Mouse (Mus musculus) activated CD4-positive, CD25-positive, alpha-beta regulatory T cell, adult 4 months (primary cell): ENCODE data around the gene Kat2b. TPM values are rescaled to one million over a fixed set of nuclear protein-coding genes. Genes with fewer than 3 reads are reported as not detected.
A peak's percentile ranks its signal among the peaks of the same experiment; 100 is the strongest.
"Not testable (repeated sequence)": the region's sequence is repeated elsewhere in the genome, so short reads cannot be mapped to it uniquely, and the experiment has no call there.

Experiments used
- ATAC-seq: one replicate; pipeline ENCODE4 v1.8.0; 2017
- polyA plus RNA-seq, 2 experiments: library from polyadenylated mRNA; unstranded; fragments of 100-300 nt; shearing (Covaris generic); gene quantifications; one replicate each; pipeline ENCODE4 v1.2.1; 2017

Kat2b gene
- polyA plus RNA-seq, 2 experiments from 2014 or later = 12.1 to 22.0 TPM

DNA sequence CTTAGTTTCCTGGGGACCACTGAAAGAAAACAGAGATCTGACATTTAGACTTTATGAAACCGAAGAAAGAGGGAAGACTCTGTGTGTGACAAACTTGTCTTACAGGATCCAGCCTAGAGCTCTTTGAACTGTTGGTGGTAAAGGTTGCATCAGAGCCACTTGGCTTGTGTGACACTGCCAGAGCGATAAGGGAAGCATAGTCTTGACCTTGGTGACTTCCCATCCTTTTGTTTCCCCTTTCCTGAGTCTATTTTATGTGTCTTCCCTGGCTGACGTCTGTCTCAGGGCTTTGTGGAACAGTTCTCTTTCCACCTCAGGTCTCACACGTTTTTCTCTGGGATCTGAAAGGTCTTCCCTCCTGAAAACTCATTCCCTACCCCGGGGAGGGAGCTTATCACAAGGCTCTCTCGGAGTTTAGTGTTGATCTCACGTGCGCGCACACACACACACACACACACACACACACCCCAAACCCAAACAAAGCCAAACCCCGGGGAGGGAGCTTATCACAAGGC, 3.8 kb downstream of the Kat2b start:
- ATAC-seq = peak; percentile 25

DNA sequence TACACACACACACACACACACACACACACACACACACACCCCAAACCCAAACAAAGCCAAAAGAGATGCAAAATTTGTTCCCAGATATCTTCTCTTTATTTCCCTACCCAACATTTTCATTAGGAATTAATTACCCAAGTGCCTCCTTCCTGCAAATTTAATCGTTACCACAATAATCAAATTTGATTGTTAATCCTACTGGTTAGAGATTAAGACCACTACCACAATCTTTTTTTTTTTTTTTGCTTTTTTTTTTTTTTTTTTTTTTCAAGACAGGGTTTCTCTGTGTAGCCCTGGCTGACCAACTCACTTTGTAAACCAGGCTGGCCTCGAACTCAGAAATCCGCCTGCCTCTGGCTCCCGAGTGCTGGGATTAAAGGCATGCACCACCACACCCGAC, 4.3 kb downstream of the Kat2b start:
- not testable (repeated sequence) for ATAC-seq

DNA sequence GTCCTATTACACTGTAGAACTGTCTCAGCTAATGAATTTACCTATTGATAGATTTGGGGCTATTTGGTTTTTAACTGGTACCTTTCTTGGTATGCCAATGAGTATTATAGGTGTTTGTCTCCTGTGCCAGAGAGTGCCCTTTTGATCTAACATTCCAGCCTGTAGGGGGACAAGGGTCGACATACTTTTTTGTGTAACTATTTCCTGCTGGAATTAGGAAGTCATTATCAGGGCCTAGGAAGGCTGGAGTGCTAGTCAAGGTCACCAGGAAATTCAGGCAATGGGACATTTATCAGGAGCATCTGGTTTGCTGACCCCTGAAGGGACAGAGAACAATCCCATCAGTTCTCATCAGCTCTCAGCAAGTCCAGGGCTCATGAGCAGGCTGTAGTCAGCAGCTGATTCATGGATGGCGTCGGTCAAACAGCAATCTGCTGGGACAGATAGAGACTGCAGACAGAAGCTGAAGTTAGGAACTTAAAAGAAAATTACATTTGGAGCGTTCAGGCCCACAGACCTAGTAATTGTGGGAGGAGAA, 6.4 kb downstream of the Kat2b start:
- ATAC-seq = no peak

DNA sequence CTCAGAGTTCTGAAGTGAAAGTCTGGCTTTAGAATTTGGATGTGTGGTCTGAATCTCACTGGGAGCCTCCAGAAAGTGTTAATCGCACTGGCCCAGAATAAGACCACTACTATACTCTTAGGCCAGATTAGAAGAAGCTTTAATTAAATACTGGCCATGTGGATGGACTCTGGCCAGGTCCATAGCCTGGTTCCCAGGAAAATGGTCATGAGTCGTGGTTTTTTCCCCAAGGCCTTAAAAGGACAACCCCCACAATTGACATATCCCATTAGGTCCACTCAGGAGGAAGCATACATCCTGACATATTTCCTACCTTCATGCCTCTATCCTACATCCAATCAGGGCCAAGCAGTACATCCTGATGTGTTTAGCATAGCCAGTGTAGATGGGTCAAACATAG, 10.5 kb downstream of the Kat2b start:
- no peak for ATAC-seq

DNA sequence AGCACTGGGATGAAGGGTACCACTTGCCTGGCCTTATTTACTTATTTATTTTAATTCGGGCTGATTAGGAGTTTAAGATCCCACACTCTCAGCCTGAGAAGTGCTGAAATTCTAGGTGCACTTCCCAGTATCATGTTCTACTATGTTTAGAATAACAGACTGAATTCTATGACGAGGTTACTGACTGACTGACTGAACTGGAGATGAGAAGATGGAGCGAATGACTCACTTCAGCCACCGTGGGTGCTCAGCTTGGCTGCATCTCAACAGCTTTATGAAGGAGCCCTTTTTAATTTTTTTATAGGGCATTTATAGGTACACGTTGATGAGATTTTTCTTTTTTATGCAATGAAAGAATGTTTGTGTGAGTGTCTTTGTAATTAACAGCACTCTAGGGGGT, 11.1 kb downstream of the Kat2b start:
- peak; percentile 60 for ATAC-seq

DNA sequence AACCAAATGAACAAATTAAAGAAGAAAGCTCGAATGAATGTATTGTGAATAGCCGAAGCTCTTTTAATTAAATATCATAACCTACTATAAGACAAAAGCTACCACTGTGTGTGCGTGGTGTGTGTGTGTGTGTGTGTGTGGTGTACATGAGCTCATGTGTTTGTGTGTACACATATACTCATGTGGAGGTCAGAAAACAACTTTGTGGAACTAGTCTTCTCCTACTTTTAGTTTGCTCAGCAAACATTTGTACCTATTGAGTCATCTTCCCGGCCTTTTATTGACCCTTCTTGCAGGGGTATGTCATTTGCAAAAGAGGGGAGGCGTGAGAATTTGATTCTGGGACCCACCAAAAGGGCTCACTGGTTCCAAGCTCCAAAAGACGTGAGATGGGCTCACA, 11.6 kb downstream of the Kat2b start:
- ATAC-seq = no peak

DNA sequence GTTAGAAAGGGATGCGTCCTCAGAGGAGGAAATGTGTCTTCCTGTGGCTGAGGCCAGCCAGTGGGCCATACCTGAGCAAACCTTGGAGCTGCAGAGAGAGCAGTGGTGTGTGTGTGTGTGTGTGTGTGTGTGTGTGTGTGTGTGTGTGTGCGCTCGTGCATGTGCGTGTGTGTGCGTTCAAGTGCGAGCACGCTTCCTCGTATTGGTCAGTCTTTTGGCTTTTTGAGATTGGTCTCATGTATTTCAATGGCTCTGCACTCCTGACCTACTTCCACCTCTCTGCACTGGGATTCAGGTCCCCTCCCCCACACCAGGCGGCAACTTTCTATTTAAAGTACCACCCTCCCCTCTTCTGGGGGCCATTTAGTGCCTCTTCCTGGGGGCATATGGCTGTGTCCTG, 12.1 kb downstream of the Kat2b start:
- no peak for ATAC-seq

DNA sequence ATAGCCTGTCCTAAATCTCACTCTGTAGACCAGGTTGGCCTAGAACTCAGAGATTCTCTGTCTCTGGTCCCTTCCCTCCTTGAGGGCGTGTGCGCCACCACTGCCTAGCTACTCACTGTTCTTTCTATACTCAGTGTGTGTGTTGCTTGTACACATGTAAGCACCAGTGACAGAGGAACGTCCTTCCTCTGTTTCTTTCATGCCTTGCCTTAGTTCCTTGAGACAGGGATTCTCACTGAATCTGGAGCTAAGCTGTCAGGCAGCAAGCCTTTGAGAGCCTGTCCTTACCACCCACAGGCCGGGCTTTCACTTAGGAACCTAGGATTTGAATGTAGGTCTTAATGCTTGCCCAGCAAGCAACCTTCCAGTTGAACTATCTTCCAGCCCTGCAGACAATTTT, 13.0 kb downstream of the Kat2b start:
- ATAC-seq = no peak

DNA sequence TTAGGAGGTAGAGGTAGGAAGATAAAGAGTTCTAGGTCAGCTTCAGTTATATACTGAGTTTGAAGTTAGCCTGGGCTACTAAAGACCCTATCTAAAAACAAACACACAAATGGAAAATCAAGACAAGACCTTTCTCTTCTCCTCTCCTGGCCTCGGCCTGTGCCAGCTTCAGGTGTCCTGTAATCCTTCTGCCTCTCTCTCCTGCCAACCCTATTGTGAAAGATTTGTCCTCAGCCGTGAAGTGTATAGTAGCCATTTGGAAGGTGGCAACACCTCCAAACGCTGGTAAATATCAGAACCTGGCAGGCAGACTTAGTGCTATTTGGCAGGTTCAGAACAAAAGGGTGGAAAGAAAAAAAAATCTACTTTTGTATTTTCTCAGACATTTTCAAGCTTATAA, 13.6 kb downstream of the Kat2b start:
- no peak for ATAC-seq

DNA sequence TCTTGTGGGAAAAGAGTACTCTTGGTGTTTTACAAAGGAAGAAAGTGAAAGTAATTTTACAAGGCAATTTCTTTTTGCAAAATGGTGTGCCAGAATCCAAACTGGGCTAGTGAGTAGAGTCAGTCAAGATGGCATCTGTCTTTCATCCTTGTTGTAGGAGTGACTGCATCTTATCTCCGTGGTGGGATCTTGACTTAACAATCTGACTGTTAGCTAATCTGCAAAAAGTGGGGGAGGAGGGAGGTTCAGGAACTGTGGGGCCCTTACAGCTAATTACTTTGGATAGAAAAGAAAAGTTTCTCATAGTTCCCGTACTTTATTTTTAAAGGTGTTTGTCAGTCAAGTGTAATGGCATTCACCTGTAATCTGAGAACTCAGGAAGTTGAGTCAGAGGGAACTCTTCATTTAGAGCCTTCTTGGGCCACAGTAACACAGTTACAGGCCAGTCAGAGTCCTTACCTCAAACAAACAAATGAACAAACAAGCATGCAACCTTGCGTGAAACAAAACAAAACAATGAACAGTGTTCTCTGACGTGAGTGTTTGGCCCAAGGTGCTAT, 15.4 kb downstream of the Kat2b start:
- peak; percentile 29 for ATAC-seq

DNA sequence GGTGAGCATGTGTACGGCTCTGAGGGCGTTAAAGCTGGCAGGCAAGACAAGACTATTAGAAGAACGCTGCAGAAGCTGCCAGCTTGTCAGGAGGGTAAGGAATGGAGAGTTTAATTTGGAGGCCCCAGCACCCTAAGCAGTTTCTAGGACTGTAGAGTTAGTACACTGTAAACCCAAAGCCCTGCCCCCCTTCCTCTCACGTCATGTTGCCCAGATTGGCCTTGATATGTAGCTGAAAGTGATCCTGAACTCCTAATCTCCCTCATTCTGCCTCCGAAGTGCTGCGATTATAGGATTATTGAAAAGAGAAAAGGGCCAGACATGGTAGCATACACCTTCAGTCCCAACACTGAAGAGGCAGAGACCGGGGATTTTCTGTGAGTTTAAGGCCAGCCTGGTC, 16.1 kb downstream of the Kat2b start:
- no peak for ATAC-seq

DNA sequence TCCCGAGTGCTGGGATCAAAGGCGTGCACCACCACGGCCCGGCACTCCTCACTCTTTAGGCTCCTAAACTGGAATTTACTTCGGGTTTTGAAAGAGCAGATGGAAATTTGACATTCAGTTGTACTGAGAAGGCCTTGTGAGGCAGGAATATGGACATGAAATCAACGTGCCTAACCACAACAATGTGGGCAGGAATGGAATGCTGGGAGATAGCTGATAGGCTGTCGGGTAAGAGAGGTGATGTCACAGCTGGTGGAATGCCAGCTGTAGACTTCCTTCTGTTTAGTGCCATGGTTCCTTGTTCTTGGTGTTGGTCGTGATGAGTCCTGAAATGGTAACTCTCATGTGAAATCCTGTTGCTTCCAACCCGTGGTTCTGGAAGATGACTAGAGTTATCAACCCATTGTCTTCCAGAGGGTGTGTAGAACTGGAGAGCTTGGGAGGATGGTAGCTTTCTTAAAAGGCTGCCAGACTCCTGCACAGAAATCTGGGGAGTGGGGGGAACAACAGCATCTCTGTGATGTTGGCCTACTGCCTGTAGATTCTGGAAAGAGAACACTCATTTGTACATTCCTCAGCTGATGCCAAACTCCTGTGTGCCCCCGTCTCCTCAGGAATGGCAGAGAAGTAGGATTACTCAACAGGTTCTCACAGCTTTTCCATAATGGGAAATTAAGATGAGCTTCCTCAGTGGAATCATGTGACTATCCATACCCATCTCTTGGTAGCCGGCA, 17.4 kb downstream of the Kat2b start:
- ATAC-seq = no peak

DNA sequence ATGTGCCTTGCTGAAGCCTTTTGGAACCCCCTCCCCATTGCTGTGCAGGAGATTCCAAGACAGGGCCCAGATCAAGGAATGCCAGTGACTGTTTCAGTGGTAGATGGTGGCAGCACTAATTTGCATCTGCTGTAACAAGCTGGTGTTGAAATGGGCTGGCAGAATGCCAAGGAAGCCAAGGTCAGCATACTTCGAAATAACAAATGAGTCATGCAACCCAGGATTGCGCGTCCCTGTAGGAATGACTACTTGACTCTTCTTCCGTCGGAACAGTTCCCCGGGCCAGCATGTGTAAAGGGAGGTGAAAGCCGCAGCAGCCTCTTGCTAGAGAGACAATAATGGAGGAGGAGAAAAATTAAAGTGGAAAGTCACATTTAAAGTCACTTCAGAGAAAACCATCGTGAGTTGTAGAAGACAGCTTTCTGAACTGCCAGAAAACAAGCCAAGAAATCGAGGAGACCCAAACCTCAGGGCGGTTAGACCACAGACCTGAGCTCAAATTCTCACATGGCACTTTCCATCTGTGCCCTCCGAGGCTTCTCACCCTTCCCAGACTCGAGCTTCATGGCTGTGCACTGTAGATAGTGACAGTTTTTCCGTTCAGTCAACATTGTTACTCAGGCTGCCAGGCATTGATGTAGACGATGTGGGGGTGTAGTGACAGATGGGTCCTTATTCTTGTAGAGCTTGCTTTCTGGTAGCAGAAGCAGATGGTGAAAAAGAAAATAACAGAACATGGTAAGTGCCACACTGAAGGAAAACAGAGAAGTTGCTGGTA, 20.6 kb downstream of the Kat2b start:
- peak; percentile 76 for ATAC-seq

DNA sequence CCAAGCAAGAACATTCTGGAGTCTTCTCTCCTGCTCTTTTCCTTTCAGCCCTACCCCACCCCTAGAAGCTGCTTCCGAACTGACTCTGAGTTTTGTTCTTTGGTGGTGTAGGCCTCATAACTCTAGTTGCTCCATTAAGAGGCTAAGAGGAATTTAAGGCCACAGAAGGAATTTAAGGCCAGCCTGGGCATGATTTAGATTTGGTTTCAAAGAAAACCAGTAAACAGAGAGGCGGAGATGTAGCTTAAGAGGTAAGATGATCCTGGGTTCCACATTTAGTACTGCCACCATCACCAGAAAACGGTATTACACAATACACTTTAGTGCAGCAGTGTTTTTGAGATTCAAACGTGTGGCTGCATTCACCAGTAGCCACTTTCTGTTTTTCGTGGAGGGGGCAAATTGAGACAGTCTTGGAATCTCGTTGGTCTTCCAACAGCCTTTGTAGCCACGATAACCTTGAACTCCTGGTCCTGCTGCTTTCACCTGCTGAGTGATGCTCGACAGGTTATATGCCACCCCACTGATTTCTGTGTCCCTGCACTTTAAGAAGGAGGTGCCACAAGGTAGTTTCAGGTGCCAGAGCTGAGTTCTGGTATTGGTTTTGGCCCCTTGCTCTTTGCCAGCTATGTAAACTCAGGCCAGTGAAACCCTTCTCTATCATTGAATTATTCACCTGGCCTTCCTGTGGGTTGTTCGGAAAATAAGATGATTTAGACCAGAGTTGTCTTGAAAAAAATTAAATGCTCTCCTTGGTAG, 21.6 kb downstream of the Kat2b start:
- ATAC-seq = no peak

DNA sequence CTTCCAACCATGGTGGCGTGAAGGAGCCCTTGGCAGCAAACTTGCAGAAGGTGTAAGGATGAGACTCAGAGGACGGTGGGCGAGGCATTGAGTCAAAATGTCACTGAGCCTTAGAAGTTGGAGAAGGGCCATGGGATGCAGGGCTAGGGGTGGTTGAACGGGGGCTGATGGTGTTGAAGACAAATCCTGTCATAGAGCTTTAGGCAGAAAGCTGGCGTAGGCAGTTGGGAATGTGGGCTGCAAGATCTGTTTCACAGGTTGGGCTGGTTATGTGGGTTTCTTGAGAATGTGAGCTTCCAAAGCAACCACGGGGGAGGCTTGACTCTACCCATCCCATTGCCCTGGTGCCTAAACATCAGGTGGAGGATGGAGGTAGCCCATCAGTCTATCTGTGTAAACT, 23.4 kb downstream of the Kat2b start:
- ATAC-seq = no peak

DNA sequence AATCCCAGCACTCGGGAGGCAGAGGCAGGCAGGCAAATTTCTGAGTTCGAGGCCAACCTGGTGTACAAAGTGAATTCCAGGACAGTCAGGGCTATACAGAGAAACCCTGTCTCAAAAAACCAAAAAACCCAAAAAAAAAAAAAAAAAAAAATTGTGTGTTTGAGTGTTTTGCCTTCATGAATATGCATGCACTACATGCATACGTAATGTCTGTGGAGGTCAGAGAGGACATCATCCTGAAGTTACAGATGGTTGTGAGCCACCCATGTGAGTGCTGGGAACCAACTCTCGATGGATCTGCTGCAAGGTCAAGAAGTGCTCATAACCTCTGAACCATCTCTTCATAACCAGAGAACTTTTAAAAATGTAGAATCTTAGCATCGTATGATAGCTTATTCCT, 25.2 kb downstream of the Kat2b start:
- ATAC-seq = no peak

DNA sequence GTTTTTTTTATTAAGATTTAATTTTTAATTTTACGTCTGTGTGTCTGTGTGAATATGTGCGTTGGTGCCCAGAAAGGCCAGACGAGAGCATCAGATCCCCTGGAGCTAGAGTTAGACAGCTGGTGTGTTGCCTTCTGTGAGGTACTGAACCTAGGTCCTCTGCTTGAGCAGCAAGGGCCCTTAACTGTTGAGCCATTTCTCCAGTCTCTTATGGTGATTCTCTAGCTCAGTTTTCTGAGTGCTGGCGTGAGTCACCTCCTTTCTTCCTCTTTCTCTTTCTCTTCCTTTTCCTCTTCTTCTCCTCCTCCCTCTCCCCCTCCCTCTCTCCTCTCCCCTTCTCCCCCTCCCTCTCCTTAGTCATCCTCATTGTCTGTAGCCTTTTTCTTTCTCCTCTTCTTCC, 27.9 kb downstream of the Kat2b start:
- ATAC-seq = no peak

DNA sequence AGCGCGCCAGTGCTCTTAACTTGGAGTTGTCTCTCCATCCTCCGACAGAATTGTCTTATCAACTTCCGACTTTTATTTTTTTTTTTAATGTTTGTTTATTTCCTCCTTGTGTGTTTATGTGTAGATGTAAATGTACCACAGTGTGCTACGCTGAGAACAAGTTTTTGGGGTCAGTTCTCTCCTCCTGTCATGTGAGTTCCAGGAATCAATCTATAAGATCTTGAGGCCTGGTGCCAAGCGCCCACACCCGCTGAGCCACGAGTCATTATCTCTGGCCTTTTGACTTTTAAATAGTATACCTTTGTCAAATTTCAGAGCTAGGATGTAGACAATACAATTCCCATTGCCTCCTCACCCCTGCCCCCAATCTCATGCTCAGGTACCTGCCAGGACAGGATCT, 28.9 kb downstream of the Kat2b start:
- no peak for ATAC-seq

DNA sequence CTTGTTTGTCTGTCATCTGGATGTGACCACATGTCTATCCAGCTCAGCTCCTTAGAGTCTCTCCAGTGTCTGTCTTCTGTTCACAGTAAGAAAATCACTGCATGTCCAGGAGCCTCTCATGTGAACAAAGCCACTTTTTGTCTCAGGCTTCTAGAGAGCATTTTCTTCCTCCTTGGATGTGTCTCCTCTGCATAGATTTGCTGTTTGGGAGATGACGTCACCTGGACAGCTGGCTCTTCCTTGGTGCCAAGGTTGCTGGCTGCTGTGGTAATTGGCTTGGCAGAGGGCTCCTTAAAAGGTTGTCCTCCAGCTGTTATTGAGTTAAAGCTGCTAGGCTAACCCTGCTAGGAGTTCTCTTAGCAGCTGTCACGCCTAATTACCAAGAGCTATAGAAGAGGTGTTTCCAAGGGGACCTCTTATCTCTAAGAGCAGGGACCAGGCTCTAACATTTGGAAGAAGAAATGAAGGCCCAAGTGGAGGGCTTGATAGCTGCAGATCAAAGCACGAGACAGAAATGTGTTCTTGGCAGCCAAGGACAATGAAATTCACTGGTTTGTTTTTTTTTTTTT, 29.7 kb downstream of the Kat2b start:
- ATAC-seq = no peak

DNA sequence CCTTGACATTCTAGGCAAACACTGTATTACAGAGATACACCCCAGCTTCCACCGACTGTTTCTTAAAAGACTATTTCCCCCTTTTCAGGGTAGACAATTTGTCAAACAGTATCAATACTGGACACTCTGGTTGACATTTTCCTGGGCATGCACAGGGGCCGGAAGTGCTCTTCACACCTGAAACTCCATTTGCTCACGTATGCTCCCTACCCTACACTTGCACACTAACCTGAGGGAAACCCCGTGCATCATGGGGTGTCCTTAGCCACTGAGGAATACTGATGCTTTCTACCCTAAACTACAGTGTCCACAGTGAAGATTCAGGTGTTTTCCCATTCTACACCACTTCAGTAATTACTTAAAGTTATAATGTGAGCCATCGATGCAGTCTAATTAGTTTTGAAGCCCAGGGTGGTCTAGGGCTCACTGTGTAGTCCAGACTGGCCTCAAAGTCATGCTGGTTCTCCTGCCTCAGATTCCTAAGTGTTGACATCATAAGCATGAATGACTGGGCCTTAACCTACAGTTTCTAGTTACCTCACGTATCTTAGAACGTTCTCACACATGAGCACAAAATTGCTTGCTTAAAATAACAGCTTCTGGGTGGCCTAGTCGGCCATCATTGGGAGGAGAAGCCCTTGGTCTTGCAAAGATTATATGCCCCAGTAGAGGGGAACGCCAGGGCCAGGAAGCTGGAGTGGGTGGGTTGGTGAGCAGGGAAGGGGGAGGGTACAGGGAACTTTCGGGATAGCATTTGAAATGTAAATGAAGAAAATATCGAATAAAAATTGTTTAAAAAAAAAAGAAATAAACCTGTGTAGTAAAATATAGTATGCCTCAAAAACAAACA, 30.5 kb downstream of the Kat2b start:
- ATAC-seq = no peak

DNA sequence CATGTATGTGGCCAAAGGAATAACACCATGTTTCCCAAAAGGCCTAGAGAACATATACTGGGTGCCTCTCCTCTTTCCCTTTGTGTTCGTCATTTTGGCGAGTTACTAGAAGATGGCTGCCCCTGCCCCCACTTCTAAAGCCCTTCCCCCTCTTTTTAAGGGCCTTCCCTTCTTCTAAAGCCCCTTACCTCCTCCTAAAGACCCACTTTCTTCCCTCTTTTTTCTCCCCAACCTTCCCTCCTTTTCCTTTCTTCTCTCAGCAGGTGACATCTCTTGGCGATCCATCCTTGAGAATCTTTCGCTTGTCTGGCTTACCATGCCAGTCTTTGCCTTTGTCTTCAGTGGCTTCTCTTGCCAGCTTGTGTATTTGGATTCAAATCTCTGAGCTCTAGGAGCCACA, 31.9 kb downstream of the Kat2b start:
- ATAC-seq = no peak
